Mouse (Mus musculus) layer of hippocampus, adult 8-10 months (tissue): ENCODE measurements at regions not wholly inside any gene's neighbourhood (a gene's known extent, or its start where the extent isn't known, plus 50 kb on each side); places are given as distances from the start of the nearest gene placed in this dataset.

Source experiments
- DNase-seq, 2 experiments: peaks; one replicate each; pipeline ENCODE4 v3.0.0; 2022; ENCODE audit warnings: low spot score in 2 of 2

- peak; percentile 45 to 59 for DNase-seq
These were observed 83.1 kb downstream of the Stk35 start for GRCm38 (mm10) chr2:129883417-129883816.

DNA sequence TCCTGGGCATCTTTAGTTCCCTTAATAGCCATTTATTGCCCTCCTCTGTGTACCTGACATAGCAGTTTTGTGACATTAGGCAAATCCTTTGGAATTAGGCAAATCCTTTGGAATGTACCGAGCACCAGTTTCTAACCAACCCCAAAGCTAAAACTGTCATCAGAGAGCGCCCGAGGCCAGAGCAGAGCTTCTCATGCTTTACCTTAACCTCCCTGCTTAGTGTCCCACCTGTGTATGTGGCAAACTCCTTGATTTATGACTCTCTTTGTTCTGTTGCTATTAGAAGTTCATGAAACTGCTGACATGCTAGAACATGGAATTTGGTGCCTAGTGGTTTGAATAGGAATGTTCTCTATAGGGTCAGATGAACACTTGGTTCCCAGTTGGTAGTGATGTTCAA lies 84.0 kb downstream of the Stk35 start:
- DNase-seq: no peak

GRCm38 (mm10) chr2:129885536-129885935 lies 85.2 kb downstream of the Stk35 start:
- DNase-seq: no peak

GRCm38 (mm10) chr2:129893231-129893630 lies 92.9 kb downstream of the Stk35 start:
- DNase-seq: no peak

DNA sequence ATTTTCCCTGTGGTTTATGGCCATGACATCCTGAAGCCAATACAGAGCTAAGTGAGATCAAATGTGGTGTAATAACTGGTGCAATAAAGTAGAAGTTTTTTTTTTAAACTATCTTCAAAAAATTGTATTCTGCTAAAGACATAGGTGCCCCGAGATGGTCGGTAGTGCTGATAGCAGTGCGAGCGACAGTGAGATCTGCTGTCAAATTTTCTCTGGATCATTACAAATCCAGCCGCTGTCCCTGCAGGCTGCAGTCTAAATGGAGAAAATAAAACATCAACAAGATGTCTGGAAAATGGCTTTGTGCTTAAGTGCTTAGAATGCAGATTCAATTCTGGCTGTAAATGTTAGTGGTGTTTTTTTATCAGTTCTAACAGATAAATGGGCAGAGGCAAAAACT lies 93.5 kb downstream of the Stk35 start:
- DNase-seq: no peak

- DNase-seq: no peak
These were observed 94.6 kb downstream of the Stk35 start for GRCm38 (mm10) chr2:129894906-129895305.

DNA sequence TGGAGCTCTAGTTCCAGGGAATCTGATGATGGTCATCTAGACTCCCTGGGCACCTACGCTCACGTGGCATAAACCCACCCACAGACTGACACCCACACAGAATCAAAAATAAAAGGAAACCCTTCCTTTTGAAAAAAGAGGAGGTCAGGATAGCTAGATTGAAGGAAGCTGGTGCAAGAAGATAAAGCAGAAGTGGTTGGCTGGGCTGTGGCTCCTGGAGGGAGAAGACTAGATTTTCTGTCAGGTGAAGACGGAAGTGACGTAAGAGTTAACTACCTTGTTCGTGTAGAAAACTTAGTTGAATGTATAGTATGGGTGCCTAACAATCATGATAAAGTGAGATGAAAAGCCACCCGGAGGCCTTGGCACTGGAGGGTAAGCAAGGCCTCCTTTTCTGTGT lies 95.1 kb downstream of the Stk35 start:
- DNase-seq: no peak

DNA sequence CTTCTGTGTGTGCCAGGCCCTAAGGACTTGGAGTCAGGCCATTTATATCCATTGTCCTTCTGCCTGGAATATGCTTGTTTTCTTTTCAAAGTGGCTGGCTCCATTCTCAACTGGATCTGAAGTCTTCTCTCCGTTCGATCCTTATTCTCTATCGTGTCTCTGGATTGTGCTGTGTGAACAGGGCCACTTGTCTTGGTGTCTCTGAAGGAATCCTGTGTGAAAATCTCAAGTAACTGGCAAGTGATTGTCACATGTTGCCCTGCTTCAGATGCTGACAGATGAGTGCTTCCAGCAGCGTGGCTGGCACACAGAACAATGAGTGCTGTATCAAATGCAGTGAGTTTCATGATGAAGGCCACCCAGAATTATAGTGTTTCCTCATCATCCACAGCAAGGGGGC lies 96.4 kb downstream of the Stk35 start:
- no peak for DNase-seq

DNA sequence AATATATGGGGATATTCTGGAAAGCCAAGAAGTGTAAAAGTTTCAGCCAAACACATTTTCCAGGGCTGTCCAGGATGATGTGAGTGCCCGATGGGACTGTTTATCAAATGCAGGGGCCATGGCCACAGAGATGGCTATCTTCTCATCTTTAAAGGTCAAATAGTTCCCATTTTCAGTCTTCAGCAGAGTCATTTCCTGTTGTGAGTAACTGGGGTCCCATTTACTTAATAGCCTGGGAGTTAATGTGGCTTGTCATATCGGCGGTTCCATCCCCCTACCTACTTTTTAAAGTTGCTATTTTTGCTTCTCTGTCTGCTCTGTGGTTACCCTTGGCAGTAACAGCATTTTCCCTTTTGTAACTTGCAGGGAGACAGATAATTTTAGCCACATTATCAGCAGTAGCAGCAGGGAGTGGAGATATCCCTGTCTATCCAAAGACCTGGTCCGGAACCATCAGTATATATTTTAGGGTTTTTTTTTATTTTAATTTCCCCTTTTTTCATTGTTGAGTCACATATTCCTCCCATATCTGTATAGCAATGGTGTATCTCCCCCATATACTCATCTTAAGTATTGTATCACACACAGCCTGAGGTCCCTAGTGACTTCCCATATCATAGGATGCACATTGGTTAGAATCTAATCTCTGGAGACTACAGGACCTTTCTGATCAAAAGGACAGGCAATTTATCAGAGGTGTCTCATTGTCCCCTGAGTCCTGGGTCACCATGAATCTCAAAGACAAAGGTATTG lies 103.2 kb downstream of the Stk35 start:
- no peak for DNase-seq

DNA sequence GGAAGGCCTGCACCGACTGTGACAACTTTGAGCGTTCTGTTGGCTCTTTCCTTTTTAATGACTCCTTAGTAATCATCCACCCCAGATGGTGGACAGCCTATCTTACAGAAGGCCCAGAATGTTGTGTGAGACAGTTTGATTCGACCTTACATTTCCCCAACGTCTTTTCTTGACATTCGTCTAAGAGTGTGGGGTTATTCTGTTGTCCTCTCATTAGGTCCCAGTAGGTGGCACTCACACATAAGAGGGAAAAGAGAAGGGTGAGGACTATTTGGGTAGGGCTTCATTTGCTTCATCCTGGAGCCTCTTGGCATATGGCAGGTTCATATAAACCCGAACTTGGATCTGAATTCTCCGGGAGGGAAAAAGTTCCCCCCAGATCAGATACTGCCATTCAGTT lies 104.4 kb downstream of the Stk35 start:
- DNase-seq: no peak

GRCm38 (mm10) chr2:129908701-129909425 lies 103.3 kb upstream of the Tgm3 start:
- DNase-seq: peak; percentile 70 to 71

- DNase-seq: no peak
These were observed 100.8 kb upstream of the Tgm3 start for GRCm38 (mm10) chr2:129911203-129911921.

DNA sequence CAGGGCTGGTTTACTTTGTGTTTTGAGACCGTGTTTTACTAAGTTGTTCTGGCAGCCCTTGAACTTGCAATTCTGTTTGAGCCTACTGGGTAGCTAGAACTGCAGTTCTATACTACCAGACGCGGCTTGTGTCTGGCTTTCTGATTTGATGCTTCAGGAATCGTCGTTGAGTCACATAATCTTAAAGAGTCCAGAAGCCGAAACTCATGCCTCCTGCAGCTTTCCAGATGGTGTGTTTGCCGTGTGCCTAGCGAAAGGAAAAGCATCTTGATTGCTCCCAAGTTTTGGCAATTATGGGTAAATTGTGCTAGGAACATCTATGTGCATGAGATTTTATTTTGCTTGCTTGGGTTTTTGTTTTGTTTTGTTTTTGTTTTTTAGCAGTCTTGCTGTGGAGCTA lies 99.6 kb upstream of the Tgm3 start:
- peak in 1 of 2 experiments; percentile 49 for DNase-seq

DNA sequence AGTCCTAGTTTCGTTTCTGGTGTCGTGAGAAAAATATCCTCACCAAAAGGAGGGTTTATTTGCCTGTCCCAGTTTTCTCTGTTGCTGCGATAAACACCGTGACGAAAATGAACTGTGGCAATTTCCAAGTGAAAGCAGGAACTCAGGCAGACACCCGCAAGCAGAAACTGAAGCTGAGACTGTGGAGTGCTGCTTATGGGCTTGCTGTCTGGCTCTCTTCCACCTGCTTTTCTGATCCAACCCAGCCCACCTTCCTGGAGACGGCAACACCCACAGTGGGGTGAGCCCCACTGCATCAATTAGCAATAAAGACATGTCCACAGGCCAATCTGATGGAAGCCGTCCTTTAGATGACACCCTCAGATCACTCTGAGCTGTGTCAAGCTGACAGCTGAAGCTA lies 97.9 kb upstream of the Tgm3 start:
- DNase-seq: peak in 1 of 2 experiments; percentile 21

DNA sequence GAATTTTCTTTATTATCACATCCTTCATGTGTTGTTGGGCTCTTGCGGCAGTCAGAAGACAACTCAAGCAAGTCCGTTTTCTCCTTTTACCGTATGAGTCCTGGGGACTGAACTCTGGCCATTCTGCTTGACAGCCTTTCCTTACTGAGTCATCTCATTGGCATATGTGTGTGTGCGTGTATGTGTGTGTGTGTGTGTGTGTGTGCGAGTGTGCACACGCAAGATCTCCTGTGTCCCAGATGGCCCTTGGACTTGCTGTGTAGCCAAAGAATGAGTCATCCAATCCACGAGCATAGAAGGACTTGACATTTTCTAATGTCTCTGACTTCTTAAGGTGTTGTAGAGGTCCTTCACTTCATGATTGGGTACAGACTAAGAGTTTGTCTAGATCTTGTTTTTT lies 95.7 kb upstream of the Tgm3 start:
- DNase-seq: no peak

GRCm38 (mm10) chr2:129918141-129918790 lies 93.9 kb upstream of the Tgm3 start:
- DNase-seq: no peak

- DNase-seq: no peak
These were observed 92.6 kb upstream of the Tgm3 start for GRCm38 (mm10) chr2:129919551-129919950.

- no peak for DNase-seq
These were observed 84.9 kb upstream of the Tgm3 start for GRCm38 (mm10) chr2:129927218-129927617.

- no peak for DNase-seq
These were observed 78.6 kb upstream of the Tgm3 start for GRCm38 (mm10) chr2:129933578-129933977.

DNA sequence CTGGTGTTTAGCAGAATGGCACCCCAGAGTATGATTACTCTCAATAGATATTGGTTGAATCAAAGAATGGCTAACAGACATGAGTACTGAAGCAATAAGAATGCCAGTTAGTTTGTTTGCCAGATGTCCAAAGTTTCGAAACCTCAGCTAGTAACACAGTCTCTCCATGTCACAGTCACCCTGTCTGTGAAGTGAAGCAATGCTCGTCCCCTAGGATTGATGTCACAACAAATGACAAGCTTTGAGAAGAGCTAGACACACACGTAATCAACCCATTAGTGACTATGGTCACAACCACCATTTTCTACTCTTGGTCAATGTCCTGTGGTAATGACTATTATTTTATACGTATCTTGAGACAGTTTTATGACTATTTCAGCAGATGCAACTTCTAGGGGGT lies 69.3 kb upstream of the Tgm3 start:
- no peak for DNase-seq

- no peak for DNase-seq
These were observed 64.1 kb upstream of the Tgm3 start for GRCm38 (mm10) chr2:129947847-129948553.
